Mouse (Mus musculus): ENCODE results near the gene Gm21411.
"Not testable (repeated sequence)": the region's sequence is repeated elsewhere in the genome, so short reads cannot be mapped to it uniquely, and the experiment has no call there.

The Gm21411 gene

GRCm38 (mm10) chr4:146909386-146910137 lies at the start of gene Gm21411:
Gm21411 (minus strand) TSS chr4:146909590.
- DNase-seq (ENCODE audit: low spot score in 2 of 2): not testable (repeated sequence)

GRCm38 (mm10) chr4:146941691-146942090 lies 32.3 kb upstream of the Gm21411 start:
- not testable (repeated sequence) for DNase-seq (ENCODE audit: low spot score in 2 of 2)

- no peak for DNase-seq (ENCODE audit: low spot score in 2 of 2)
Measured at GRCm38 (mm10) chr4:146932311-146933082, 23.1 kb upstream of the Gm21411 start.

- DNase-seq (ENCODE audit: low spot score in 2 of 2): no peak
Measured at GRCm38 (mm10) chr4:146915196-146915595, 5.8 kb upstream of the Gm21411 start.

- not testable (repeated sequence) for DNase-seq (ENCODE audit: low spot score in 2 of 2)
Measured at GRCm38 (mm10) chr4:146908131-146908530, 1.3 kb downstream of the Gm21411 start.

- DNase-seq (ENCODE audit: low spot score in 2 of 2): not testable (repeated sequence)
Measured at GRCm38 (mm10) chr4:146904782-146905181, 4.6 kb downstream of the Gm21411 start.

- DNase-seq (ENCODE audit: low spot score in 2 of 2): not testable (repeated sequence)
Measured at GRCm38 (mm10) chr4:146903126-146903525, 6.3 kb downstream of the Gm21411 start.
